Mouse (Mus musculus) urinary bladder, postnatal 36 days (tissue): ENCODE data around the gene Slc12a5.
A peak's percentile ranks its signal among the peaks of the same experiment; 100 is the strongest.

Experiments
- DNase-seq, 2 experiments: peaks; one replicate each; pipeline ENCODE4 v3.0.0; 2022; ENCODE audit warnings: low spot score in 2 of 2, mixed read lengths in 1 of 2

The Slc12a5 gene

DNA sequence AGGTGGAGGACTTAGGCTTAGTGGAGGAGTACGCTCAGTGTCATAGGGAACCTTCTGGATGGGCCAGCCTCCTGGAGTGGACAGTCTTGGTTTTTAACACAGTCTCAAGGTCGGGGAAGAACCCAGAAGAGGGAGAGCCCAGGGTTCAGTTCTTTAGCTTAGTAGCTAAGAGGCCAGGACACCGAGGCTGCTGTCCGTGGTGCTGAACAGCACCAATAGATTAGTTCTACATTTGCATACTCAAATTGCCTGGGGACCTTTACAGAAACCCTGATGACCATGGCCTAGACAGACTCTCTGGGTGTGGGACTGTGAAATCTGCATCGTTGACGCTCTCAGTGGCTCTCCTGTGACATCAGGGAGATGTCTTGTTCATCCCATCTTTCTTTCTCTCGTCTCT lies 19.1 kb downstream of the Slc12a5 start:
- DNase-seq: peak in 1 of 2 experiments; percentile 22

DNA sequence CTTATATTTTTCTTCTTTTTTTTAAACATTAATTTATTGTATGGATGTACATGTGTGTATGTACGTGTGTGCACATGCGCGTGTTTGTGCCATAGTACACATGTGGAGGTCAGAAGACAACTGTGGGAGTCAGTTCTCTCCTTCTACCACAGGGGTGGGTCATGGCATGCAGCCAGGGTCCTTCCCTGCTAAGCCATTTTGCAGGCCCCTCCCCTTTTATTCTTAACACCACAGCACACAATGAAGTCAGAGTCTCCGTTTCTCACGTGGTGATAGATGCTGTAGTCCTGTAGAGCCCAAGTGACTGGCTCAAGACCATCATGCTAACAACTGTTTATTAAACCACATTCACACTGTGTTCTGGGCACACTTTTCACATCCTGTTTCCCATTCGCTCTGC lies 25.4 kb downstream of the Slc12a5 start:
- no peak for DNase-seq

DNA sequence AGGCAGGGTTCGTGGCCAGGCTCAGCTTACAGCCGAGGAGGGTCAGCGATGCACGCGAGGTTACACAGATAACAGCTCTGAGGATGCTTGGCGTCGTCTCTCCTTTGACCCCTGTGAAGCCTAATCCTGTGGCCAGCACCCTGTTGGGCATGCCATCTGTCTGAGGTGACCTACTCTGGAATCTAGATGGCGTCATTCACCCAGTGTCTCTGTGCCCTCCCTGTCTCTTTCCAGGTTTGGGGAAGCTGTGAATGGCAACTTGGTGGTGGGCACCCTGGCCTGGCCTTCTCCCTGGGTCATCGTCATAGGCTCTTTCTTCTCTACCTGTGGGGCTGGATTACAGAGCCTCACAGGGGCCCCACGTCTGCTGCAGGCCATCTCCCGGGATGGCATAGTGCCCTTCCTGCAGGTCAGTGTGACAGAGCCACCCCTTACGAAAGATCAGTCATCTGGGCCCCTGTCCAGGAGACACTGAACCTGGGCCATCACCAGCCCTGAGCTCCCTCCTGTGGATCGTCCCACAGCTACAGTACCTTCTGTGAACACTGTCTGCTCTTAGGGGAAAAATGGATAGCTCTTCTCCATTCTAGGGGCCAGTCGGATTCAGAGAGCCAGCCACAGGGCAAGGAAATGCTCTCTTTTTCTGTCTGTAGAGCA lies 25.9 kb downstream of the Slc12a5 start:
- no peak for DNase-seq

DNA sequence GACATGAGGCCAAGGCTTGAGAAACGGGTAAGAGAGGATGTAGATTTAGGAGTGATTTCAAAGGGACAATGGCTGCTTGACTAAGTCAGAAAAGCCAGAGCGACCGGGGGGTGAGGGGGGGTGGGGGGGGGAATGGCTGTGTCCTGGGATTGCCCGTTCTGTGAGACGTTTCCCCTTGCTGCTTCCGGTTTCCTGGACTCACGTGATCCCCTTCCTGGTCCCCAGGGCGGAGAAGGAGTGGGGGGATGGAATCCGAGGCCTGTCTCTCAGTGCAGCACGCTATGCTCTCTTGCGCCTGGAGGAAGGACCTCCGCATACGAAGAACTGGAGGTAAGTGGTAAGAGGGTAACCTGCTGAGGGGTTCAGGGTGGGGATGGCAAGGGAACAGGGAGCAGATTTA lies 28.2 kb downstream of the Slc12a5 start:
- DNase-seq: no peak

DNA sequence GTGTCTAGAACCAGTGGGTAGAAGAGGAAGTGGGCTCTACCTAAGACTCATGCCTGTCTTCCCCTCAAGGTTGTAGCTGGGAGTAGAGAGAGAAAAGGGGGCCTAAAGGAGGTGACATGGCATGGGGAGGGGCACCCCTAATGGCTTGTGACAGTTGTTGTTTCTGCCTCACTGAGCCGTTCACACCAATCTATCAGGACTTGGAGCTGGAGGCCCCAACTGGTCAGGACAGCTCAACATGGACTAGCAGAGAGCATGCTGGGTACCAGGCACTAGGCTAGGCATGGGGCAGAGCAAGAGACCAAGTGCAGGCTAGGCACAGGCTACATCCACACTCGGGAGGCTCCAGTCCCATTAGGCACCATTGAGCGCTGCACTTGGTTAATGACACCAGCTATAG lies 30.5 kb downstream of the Slc12a5 start:
- no peak for DNase-seq

DNA sequence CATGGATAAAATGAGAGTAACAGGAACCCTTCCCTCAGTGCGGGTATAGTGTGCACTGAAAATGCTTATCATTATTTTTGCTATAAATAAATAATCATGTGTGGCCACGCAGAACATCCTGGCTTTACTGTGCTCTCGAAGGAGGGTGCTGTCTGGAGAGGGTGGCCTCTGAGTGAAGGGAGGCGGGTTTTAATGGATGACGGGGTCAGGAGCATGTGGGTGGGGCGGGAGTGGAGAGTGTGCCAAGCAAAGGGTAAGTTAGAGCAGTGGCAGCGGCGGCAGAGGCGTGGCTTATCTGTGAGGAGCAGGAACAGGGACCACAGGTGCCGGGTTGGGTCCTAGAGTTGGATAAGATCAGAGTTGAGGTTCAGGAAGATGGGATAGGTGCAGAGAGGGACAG lies 31.2 kb downstream of the Slc12a5 start:
- DNase-seq: no peak

DNA sequence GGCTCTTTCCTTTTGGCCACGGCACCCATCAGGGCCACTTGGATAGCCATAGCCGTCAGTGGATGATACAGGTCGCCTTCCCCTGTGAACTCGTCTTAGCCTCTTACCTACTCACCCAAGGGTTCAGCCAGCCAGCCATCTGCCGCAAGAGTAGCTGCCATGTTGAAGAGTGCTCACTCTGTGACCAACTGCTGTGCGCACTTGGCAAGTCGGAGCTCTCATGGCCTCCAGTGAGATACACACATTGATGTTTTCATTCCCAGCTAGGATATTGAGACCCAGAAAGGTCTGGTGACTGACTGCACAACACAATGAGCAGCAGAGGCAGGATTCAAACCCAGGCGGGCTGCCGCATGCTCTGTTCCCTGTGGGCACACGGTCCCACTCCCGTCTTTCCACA lies 33.6 kb downstream of the Slc12a5 start:
- no peak for DNase-seq

DNA sequence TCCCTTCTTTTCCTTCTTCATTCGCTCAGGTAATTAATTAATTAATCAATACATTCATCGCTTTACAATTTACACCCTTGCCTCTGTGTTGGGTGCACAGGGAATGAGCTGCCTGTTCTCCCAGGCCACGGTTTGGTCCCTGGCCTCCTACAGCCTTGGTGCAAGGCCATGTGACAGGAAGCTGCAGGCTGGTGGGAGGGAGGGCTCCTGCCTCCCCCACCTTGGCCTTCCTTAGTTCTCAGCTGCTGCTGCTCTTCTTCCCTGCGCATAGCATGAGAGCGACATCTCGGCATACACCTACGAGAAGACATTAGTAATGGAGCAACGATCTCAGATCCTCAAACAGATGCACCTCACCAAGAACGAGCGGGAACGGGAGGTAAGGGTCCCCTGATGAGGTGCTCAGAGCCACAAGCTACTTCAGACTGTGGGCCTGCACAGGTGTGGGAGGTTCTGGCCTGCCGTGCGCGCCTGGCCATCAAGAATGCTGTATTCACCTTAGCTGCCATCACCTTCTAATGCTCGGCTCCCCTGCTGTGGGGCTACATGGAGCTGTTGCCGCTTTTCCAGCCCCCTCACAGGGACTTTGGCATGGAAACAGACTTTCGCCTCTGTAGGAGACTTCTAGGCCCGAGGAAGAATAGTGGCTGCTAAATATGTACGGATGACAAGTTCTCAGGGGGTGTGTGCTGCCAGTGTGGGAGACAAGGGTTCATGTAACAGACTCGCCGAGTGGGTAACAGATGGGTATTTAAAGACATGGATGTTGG lies 34.2 kb downstream of the Slc12a5 start:
- DNase-seq: no peak

DNA sequence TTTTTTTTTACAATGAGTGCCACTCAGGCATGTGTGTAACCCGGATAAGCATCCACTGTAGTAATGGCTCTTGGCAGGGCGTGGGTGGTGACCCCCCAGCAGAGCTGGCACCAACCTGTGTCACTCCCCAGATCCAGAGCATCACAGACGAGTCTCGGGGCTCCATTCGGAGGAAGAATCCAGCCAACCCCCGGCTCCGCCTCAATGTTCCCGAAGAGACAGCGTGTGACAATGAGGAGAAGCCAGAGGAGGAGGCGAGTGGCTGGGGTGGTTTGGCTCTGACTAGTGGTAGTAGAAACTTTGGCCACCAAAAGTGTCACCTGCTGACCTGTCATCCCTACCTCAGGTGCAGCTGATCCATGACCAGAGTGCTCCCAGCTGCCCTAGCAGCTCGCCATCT lies 35.4 kb downstream of the Slc12a5 start:
- DNase-seq: no peak

DNA sequence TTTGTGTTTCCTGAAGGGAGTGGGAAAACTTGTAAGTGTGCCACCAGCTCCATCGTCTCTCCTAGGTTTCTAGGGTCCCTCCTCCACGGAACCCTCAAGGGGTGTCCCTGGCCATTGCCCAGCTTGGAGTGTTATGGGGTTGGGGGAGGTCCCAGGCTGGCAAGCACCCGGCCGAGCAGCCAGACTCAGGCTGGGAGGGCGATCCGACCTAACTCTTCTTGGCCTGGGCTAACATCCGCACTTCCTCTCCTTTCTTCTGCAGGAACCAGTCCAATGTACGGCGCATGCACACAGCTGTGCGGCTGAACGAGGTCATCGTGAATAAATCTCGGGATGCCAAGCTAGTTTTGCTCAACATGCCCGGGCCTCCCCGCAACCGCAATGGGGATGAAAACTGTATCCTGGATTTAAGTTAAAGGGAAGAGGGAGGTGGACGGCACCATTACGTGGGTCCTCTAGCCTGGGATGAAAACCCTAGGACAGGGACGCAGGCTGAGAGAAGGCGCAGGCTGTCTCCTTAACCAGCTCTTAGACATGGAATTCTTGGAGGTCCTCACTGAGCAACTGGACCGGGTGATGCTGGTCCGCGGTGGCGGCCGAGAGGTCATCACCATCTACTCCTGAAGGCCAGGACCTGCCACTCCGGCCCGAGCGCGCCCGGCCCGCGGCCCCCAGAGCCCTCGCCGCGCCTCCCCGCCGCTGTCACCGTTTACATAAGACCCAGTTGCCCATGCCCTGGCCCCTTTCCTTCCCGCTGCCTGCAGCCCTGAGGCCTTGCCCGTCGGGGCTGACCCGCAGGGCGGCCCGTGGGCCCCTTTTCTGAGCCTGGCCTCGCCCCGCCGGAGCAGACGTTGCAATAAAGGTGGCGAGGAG lies 36.5 kb downstream of the Slc12a5 start:
- no peak for DNase-seq

DNA sequence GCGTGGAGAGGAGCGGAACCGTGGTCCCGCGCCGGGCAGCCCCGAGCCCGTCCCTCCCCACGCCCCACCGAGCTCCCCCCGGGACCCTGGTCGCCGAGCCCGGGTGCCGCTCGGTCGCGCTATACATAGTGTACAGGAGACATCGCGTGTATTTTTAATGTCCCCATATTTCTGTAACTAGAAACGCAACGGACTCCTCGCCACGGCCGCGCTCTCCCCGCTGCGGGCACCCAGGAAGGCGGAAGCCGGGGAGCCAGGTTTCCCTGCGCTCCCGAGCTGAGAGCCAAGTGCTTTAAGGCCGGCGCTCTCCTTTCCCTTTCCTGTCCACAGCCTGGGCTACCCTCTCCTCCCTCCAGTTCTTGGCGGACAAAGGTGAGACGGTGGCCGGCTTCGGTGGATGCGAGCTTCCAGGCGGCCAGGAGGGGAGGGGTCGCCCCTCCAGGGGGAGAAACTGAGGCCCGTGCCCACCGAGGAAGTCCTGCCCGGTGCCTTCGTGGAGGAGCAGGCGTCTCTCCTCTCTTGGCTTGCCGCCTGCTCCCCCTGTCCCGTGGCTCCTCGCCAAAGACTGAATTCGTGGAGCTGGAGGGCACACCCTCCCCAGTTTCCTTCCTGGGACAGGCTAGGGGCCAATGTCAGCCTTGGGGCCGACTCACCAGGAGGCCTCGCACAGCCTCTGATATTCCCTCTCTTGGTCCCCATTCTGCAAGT lies 37.3 kb downstream of the Slc12a5 start:
- DNase-seq: peak in 1 of 2 experiments; percentile 12

DNA sequence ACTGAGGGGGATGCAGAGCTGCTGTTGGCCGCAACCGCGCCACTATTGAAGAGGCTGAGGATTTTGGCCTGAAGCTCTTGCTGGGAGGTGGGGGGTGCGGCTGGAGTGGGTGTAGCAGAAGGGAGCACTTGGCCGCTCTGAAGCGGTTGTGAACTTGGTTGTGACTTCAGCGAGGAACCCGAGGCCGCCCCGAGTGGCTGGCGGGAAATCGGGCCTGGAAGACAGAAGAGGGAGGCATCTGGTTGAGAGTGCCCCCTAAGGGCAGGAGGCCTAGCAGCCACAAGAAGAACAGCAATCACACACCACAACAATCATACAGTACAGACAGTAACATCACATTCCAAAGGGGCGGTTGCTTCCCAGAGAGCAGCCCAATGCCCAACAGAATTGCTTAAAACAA lies 41.4 kb downstream of the Slc12a5 start:
- no peak for DNase-seq

DNA sequence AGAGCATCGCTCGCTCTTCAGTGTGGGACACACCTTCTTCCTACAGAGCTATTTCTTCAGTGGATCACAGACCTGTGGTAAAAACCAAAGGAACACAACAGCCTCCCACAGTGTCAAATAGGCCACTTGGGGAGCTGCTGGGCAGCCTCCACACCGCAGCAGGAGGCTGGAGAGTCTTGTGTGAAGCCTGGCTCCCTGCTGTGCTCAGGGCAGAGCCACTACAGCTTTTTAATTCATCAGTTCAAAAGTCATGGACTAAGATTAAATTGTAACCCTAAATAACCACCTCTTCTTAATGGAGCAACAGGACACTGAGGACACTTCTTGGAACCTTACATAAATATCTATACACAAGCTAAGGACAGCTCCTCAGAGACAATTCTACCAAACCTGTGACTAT lies 42.5 kb downstream of the Slc12a5 start:
- DNase-seq: no peak

DNA sequence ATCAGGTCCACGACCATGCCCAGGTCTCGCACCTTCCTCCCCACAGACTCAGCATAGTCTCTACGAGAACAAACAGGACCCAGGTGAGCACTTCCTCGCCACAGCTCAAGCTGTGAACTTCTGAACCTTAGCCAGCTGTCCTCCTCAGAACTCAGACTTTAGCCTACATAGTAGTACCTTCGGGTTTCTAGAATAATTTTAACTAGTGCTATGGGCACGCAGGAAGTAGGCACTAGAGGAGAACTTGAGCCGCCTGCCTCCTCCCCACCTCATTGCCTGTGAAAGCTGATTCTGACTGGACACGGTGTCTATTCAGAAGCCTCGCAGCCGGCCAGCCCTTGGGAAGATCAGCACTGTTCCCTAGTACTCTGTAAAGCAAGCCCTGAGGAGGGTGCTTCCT lies 43.6 kb downstream of the Slc12a5 start:
- no peak for DNase-seq

DNA sequence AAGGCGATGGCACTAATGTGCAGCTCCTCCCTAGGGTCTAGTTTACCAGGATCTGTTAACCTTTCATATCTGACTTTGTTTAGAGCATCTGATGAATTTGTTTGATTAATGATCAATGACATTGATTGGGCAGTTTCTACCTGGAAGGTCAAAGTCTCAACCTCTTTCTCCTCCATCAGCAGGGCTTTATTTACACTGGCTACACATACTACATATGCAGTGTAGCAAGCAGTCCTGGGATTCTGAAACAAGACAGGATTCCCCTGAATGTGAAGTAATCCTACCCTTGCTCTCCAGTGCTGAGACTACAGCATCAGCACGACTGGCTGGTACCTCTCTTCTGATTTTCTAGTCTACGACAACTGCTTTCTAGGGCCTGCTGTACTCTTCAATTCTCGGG lies 46.2 kb downstream of the Slc12a5 start:
- no peak for DNase-seq

DNA sequence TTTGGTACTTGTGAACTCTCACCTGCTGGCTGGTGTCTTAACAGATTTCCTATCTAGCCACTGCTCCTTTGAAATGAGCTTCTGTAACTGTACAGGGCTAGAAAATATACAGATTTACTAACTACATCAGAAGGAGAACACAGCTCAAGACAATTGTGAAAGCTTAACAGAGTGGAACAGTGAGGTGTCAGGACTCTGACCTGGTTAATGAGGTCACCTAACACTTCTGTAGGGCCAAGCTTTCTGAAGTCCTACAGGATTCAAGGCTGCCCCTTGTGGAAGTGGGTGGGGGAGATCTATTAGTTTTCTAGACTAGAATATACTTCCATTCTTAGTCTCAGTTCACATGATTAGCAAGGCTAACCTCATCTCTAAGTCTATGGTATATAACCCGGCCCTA lies 47.4 kb downstream of the Slc12a5 start:
- DNase-seq: no peak

DNA sequence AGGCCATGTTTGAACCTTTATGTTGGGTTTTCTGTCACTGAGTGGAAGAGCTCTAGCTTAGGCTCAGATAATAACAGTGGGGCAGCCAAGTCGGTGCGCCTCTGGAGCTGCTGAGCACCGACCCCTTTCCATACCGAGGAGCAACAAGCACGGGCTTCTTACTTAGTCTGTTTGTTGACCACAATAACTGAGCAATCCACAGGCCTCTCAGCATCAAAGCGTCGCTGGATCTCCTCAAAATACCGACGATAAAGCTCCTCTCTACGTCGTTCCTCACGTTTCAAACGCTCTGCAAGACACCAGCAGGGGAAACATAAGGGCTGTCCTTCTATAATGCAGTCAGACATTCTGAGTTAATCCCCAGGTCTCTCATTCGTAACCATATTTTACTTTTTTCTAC lies 48.6 kb downstream of the Slc12a5 start:
- no peak for DNase-seq

DNA sequence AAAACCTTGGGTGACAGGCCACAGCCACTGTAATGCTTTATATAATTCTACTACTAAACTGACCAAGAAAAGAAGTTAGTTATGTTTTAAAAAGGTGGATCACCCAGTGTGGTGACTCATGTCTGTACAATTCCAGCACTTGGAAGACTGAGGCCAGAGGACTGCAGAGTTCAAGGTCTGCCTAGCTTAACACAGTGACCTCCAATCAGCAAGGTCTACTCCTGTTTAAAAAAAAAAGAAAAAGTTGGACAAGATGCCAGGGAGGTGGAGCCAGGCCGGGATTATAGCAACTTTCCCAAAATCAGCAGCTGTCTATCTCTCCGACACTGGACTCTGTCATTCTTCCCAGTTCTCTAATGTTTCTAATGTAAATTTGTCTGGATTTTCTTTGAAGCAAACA lies 49.0 kb downstream of the Slc12a5 start:
- DNase-seq: no peak

DNA sequence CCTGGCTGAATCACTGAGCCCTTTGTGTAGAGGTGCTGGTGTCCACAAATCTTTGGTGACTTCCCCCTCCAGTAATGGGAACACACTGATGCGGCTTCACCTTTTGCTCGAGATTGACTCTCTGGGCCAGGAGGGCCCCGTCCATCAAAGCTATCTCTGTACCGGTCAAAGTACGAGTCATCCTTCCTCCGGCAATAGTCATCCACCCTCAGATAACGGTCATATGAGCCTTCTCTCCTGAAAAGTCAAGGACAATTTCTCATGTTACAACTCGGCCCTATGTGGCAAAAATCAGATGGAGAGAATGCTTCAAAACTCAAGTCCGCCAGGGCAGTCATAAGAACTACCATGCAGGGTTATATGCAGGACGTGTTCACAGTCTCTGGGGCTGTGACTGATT lies 49.7 kb downstream of the Slc12a5 start:
- DNase-seq: no peak

DNA sequence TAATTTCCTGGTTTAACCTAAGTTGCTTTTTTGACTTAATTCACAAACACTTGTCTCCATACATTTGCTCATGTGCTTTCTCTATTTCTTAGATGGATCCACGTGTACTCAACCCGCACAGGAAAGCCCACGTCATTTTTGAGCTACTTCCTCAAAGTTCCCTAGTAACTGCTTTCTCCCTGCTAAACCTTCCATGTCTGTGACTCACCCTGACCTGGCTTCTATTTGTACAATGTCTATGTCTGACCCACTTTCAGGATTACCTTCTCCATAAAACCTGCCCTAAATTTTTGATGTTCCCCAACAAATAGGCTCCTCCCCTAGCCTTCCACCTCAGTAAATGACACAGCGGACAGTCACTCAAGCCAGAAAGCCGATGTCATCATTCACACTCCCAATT lies 54.3 kb downstream of the Slc12a5 start:
- DNase-seq: no peak

DNA sequence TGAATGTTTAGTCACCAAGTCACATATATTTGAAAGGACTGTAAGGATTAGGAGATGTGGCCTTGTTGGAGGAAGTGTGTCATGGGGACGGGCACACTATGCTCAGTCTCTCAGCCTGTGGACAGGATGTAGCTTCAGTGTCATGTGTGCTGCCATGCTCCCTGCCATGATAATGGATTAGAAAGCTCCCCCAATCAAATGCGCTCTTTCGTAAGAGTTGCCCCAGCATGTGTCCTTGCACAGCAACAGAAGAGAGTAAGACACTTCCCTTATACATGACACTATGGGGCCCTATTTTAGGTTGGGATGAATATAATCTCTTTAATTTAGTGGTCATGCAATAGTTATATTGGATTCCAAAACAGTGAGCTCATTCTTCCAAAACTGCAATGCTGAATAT lies 59.9 kb downstream of the Slc12a5 start:
- DNase-seq: no peak

DNA sequence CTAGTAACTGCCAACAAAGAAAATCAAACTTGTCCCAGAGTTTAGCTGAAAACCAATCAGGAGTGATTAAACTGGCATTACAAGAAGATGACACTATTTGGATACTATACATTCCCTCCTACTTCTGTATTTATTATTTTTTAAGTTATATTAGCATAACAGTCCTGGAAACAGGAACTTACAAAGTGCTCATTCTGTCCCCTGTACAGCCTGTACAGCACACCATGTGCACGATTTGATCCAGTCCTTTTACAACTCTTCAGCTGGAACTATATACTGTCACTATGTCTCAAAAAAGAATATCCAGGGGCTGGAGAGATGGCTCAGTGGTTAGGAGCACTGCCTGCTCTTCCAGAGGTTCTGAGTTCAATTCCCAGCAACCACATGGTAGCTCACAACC lies 66.6 kb downstream of the Slc12a5 start:
- no peak for DNase-seq
